In the genomic region with DNA sequence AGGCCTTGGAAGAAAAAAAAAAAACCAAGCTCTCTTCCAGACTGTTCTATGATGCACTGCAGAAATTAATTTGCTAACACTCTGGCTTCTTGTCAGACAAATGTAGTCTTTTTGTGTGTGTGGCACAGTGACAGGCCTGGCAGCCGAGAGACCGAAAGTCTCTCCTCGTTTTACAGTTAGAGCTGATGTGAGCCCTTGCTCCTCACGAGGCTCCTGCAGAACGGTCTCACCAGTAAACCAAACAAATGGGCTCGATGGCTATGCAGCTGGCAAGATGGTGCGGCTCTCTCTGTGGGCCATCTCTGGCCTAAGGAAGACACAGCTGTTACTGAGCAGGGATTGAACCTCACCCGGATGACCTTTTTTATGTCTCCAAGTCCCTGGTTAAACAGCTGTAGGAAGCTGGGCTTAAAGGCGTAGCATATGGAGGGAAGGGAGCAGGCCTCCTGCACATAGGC, we compare ENCODE assay signal across 11 mouse cellular contexts. TPM values are rescaled to one million over a fixed set of nuclear protein-coding genes. Genes with fewer than 3 reads are reported as not detected.
DNase-seq lines count a peak whose midpoint lies in the region; ATAC-seq lines count a peak whose summit lies in the region.
"Had no signal": no experiment of that assay in that cellular context is flagged by ENCODE, and none has a peak within 500 bp of the region (broad histone marks: within the 10 kb centered on the region; RNA-seq: fewer than 3 reads in every experiment).

No protein-coding gene starts in this region.

- H3K27ac ChIP-seq in kidney, embryonic 16.5 days (ENCODE audit: low read length), result peak overlapping the region; percentile 4; the same call in 1 of the 2 replicates
- H3K27ac ChIP-seq in neural tube, embryonic 13.5 days (replicated peaks), result peak overlapping the region; percentile 23; the same call in 1 of the 2 replicates
- H3K27ac ChIP-seq in hindbrain, embryonic 16.5 days (ENCODE audit: low read depth, low read length), result peak overlapping the region; percentile 64

- H3K4me3 ChIP-seq in kidney, embryonic 16.5 days (ENCODE audit: low read length), result no peak overlapping the region
- no peak overlapping the region for H3K4me3 ChIP-seq in neural tube, embryonic 13.5 days
- H3K4me3 ChIP-seq in hindbrain, embryonic 16.5 days (ENCODE audit: low read length), result no peak overlapping the region

- ATAC-seq in kidney, embryonic 16.5 days (ENCODE audit: low FRiP score, low TSS enrichment), result 0 out of 2 replicates have a peak, but pooled peaks have one; percentile 57
- ATAC-seq in neural tube, embryonic 13.5 days (ENCODE audit: low read depth), result no peak
- ATAC-seq in hindbrain, embryonic 16.5 days, result no peak
- no peak for ATAC-seq in erythroid progenitor cell, adult 5-6 weeks (replicated peaks; ENCODE audit: low FRiP score, poor library complexity, severe bottlenecking)
- ATAC-seq: activated CD4-positive, CD25-positive, alpha-beta regulatory T cell, adult 4 months had no signal

- peaks cover 11% of the 10 kb centered on the region; the same call in 1 of the 2 replicates for H3K4me1 ChIP-seq in kidney, embryonic 16.5 days (ENCODE audit: insufficient read depth, low read length)
- H3K4me1 ChIP-seq in neural tube, embryonic 13.5 days (replicated peaks), result peaks cover 35% of the 10 kb centered on the region
- peaks cover 22% of the 10 kb centered on the region for H3K4me1 ChIP-seq in hindbrain, embryonic 16.5 days (ENCODE audit: control insufficient read depth, insufficient read depth, low read depth, low read length)

- no peaks in the 10 kb centered on the region; the same call in 1 of the 2 replicates for H3K36me3 ChIP-seq in kidney, embryonic 16.5 days (ENCODE audit: insufficient read depth, low read length)
- H3K36me3 ChIP-seq in neural tube, embryonic 13.5 days, result no peaks in the 10 kb centered on the region
- H3K36me3 ChIP-seq in hindbrain, embryonic 16.5 days (ENCODE audit: control insufficient read depth, insufficient read depth, low read length), result no peaks in the 10 kb centered on the region

- WGBS in kidney, embryonic 16.5 days, result 30% methylated on average over 9 of the region's 9 CpGs
- WGBS in neural tube, embryonic 13.5 days, result 65% methylated on average over 9 of the region's 9 CpGs
- 51% methylated on average over 9 of the region's 9 CpGs for WGBS in hindbrain, embryonic 16.5 days

- H3K9me3 ChIP-seq in kidney, embryonic 16.5 days (ENCODE audit: low read length), result no peaks in the 10 kb centered on the region
- no peaks in the 10 kb centered on the region for H3K9me3 ChIP-seq in neural tube, embryonic 13.5 days
- H3K9me3 ChIP-seq in hindbrain, embryonic 16.5 days (ENCODE audit: control insufficient read depth, low read length), result no peaks in the 10 kb centered on the region

- H3K4me2 ChIP-seq in kidney, embryonic 16.5 days (replicated peaks; ENCODE audit: low read depth, low read length), result no peak overlapping the region
- H3K4me2 ChIP-seq in neural tube, embryonic 13.5 days, result no peak overlapping the region
- no peak overlapping the region for H3K4me2 ChIP-seq in hindbrain, embryonic 16.5 days (ENCODE audit: low read length)

- no peak overlapping the region for H3K9ac ChIP-seq in kidney, embryonic 16.5 days (replicated peaks; ENCODE audit: low read length)
- 0 out of 2 replicates have a peak overlapping the region, but pooled peaks have one; percentile 26 for H3K9ac ChIP-seq in neural tube, embryonic 13.5 days
- peak overlapping the region; percentile 36; the same call in 1 of the 2 replicates for H3K9ac ChIP-seq in hindbrain, embryonic 16.5 days (ENCODE audit: low read depth, low read length)

- DNase-seq in kidney, postnatal 36 days, result no peak
- DNase-seq in neural tube, embryonic 10.5 days (ENCODE audit: extremely low spot score, low spot score), result no peak
- peak; percentile 65 for DNase-seq in telencephalon, adult 2 months (ENCODE audit: low read depth, low spot score)
- DNase-seq: heart, postnatal 14 days; layer of hippocampus, adult 9-11 months; right cerebral cortex, adult 18-20 months had no signal

- H3K27me3 ChIP-seq in kidney, embryonic 16.5 days (ENCODE audit: insufficient read depth, low read length), result no peaks in the 10 kb centered on the region
- 0 out of 2 replicates have a peak, but pooled peaks cover 3% of the 10 kb centered on the region for H3K27me3 ChIP-seq in neural tube, embryonic 13.5 days
- H3K27me3 ChIP-seq in hindbrain, embryonic 16.5 days (replicated peaks; ENCODE audit: control insufficient read depth, insufficient read depth, low read length), result no peaks in the 10 kb centered on the region

RNA-seq across cellular contexts. Expression of a gene that starts 48.3 kb away (rescaled TPM):
- polyA plus RNA-seq in kidney, embryonic 16.5 days (2015; fragmentation: Nextera tagmentation; extraction: Ambion mirVana), result 12.0 and 14.3 TPM in 2 replicates
- polyA plus RNA-seq in neural tube, embryonic 13.5 days (2015; fragmentation: Nextera tagmentation; extraction: Ambion mirVana), result 11.0 and 11.8 TPM in 2 replicates
- 9.0 and 10.9 TPM in 2 replicates for polyA plus RNA-seq in hindbrain, embryonic 16.5 days (2015; fragmentation: Nextera tagmentation; extraction: Ambion mirVana)
- total RNA-seq in erythroid progenitor cell, adult 5-6 weeks (2015; ENCODE audit: low replicate concordance), result 96.4 and 130 TPM in 2 replicates
- 189 and 234 TPM in 2 replicates for total RNA-seq in erythroid progenitor cell, adult 5-6 weeks (2017; ENCODE audit: low replicate concordance)

Comparison
In these comparisons a context has a peak if more than half of its experiments do, and no peak if none do; other contexts are left out.
1. H3K27ac ChIP-seq: peak in every context shown above with its lines; median percentile 64 in hindbrain, embryonic 16.5 days; 23 in neural tube, embryonic 13.5 days; 4 in kidney, embryonic 16.5 days.